Mouse (Mus musculus) granulocyte monocyte progenitor cell, adult 5-6 weeks (primary cell): Measurements from ENCODE around the gene Slc5a10. TPM values are rescaled to one million over a fixed set of nuclear protein-coding genes. Genes with fewer than 3 reads are reported as not detected.

Experiments used
- ATAC-seq: replicated peaks from 2 replicates; pipeline ENCODE4 v1.8.0; 2016; ENCODE audit warnings: mild to moderate bottlenecking, moderate TSS enrichment, inconsistent platforms; ENCODE audit not compliant: poor library complexity, severe bottlenecking
- total RNA-seq, 2 experiments: library from RNA; stranded (forward) in 1 of 2; stranded (reverse) in 1 of 2; fragments of 200-712, 200-1000 nt in 1 of 2; fragments of >200 nt in 1 of 2; fragmentation: Nextera tagmentation in 1 of 2; gene quantifications; 2 replicates each; pipeline ENCODE4 v1.2.3; 2014 to 2017

Slc5a10 gene
- total RNA-seq, 2 experiments from 2014 or later = not detected

DNA sequence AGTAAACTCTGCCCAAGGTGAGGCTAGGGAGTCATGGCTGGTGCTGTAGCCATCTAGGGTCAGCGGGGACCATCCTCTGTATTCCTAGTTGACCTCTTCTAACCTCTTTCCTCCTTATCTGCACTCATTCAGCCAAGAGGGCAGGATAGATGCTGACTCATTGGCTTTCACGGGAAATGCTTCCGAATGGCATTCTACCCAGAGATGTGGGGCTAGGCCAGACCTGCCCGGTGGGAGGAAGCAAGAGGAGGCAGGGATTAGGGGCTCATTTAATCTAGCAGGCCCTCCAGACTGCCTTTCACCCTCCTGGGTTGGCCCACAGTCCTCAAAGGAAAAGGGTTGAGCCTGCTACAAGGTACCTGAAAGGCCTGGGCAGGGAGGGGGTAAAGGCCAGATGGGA, 14.4 kb downstream of the Slc5a10 start:
- ATAC-seq = no peak

DNA sequence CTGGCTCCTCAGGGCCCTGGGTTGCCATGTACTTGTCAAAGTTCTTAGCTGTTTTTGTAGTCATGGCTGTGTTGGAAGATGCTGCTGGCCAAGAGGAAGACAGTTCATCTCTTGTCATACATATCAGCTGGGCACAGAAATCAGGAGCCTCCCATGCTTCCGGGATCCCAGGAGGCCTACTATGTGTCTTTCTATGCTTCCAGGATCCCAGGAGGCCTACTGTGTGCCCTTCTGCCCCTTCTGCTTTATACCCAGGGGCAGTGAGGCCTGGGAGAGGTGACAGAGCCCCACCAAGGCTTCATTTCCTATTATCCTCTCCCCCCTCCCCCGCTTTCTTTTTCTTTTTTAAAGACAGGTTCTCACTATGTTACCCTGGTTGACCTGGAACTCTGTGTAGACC, 15.0 kb downstream of the Slc5a10 start:
- ATAC-seq = no peak

GRCm38 (mm10) chr11:61702494-61702893, 18.1 kb downstream of the Slc5a10 start:
- ATAC-seq = no peak

GRCm38 (mm10) chr11:61701696-61702095, 18.9 kb downstream of the Slc5a10 start:
- ATAC-seq = no peak

- ATAC-seq = no peak
Observed at GRCm38 (mm10) chr11:61699933-61700332, 20.7 kb downstream of the Slc5a10 start.

GRCm38 (mm10) chr11:61699460-61699859, 21.2 kb downstream of the Slc5a10 start:
- ATAC-seq = no peak

- ATAC-seq = no peak
Observed at GRCm38 (mm10) chr11:61698852-61699251, 21.8 kb downstream of the Slc5a10 start.

- no peak for ATAC-seq
Observed at GRCm38 (mm10) chr11:61692996-61693395, 27.6 kb downstream of the Slc5a10 start.

DNA sequence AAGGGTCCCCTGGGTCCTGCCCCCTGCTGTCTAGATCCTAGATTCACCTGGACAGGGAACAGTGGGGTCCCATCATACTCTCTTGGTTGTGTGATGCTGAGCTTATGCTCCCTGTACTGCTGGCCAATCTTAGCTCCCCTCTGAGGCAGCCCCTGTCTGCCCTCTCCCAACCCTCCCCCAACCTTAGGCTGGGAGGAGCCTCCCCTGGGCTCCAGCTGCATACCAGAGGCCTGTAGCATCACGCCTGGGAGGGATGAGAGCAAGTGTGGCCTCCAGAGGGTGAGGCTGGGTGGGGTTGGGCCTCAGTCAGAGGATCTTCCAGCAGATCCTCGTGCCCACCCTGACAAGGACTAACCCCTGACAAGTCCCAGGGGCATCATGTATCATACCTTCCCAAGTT, 33.0 kb downstream of the Slc5a10 start:
- no peak for ATAC-seq

DNA sequence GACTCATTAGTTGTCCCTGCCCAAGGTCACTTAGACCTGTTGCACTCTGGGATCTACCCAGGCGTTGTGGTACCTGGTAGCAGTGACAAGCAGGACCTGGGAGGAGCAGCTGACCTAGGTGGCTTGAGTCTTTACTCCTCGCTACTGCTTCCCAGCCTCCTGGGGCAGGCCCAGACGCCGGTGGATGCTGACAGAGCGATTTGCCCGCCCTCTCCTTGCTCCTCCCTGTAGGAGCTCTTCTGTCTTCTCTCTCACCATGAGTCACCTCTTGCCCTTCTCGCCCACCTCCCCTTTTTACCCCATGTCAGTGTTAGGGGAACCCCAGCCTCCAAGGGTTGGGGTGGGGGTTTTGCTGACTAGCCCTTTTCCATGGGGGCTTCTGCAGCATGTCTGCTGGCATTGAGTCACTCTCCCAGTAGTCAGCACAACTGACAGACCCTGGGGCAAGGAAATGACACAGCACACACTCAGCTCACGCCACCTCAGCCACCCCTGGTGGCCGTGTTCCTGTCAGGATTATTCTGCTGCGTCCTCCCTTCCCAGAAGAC, 33.6 kb downstream of the Slc5a10 start:
- ATAC-seq = no peak

DNA sequence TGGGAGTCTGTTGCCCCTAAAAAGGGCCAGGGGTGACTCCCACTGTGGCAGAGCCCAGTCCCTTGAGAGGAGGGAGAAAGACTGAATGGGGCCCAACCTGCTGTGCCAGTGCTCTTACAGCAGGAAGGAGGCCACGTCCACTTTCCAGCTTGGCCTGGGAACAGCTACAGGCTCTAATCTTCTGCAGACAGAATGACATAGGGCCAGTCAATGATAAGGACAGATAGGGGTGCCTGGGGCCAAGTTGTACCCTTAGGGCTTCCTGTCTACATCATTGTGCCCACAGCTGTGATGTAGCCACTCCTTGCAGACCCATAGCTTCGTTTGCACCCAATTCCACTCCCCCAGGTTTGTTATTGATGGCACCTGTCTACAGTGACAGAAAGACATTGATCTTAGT, 34.5 kb downstream of the Slc5a10 start:
- no peak for ATAC-seq

GRCm38 (mm10) chr11:61685119-61685725, 35.4 kb downstream of the Slc5a10 start:
- ATAC-seq = no peak

DNA sequence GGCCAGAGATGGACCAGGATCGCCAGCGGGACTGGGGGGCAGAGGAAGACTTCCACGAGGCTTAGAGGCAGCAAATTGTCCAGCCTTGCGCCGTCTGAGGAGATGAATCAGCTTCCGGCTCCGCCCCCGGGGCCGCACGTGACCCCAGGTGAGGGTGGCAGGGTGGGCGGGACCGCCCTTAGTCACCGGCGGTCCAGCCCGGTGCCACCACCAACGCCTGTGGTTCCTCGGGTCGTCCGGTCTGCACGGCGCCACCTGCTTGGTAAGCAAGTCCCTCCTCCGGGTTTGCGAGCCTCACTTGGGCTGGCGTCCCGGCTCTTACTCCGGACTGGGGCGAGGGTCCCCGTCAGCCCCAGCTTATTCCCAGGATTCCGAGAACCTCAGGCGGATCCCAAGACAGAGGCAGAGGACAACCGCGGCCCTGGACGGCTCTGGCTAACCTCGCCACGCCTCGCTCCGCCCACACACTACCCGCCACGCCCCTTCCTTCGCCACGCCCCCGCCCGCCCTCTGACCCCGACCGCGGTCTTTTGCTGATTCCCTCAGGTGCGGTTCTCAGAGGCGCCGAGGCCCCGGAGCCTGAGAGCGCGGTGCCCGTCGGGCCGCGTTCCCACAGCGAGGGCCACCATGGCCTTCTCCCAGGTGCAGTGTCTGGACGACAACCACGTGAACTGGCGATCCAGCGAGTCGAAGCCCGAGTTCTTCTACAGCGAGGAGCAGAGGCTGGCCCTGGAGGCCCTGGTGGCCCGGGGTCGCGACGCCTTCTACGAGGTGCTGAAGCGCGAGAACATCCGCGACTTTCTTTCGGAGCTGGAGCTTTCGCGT, 36.5 kb downstream of the Slc5a10 start, which contains the start of gene Fam83g:
Fam83g (plus strand) TSS at position 185 of the 825 bp plus-strand sequence.
- peak; percentile 63 for ATAC-seq

DNA sequence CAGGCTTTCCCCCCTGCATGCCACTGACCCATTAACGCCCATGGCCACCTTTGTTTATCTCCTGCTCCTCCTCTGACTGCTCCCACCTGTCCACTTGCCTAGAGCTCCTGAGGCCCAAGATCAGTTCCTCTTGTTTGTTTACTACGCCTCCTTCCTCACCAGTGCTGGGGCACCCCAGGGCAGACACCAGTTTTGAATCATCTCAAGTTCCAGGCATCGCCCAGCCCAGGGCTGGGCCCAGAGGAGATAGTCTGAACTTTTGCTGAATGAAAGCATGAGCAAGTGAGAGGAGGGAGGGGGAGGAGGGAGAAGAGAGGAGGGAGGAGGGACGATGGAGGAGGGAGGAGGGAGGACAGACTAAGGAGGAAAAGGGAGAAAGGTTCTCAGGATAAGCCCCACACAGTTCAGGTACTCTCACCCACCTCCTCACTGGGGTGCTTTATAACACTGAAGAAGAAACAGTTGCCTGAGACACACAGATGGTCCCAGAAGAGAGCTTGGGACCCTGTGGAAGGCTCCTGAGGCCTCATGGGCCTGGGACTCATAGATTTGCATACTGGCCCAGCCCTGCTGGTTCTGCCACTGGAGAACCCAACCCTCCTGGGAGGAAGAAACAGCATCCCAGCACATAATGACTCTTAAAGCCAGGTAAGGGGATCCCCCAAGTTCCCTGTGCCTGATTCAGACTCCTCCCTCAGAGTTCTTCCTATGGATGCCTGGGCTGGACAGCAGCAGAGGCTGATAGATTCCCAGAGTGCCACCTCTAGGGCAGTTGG, 41.3 kb downstream of the Slc5a10 start:
- no peak for ATAC-seq

- ATAC-seq = no peak
Observed at GRCm38 (mm10) chr11:61677709-61678108, 42.9 kb downstream of the Slc5a10 start.

DNA sequence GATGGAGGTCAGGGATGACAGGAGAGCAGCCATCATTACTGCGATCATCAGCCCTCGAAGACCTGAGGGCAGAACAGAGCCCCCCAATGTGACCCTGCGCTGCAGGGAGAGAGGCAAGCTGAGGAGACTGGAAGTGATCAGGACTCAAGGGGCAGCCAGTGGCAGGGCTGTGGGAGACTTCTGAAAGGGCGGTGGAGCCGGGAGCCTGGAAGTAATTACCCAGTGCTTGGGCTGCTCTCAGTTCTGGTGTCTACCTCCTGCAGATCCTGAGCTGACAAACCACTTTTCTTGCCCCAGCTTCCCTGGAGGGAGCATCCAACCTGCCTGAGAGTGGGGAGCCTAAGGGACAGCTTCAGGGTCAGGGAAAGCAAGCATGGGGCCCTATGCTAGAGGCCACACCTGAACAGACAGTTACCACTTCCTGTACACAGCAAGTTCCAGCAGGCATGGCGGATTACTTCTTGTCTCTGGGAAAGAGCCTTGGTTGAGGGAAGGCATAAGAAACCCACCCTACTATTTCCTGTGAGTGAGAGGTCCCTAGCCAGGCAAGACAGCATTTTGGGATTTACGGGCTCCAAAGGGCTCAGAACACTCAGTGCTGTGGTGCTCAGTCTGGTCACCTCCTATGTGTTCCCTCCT, 44.3 kb downstream of the Slc5a10 start:
- no peak for ATAC-seq

GRCm38 (mm10) chr11:61675332-61675731, 45.3 kb downstream of the Slc5a10 start:
- ATAC-seq = no peak

- ATAC-seq = no peak
Observed at GRCm38 (mm10) chr11:61674839-61675159, 45.8 kb downstream of the Slc5a10 start.

GRCm38 (mm10) chr11:61674151-61674838, 46.3 kb downstream of the Slc5a10 start:
- no peak for ATAC-seq

- no peak for ATAC-seq
Observed at GRCm38 (mm10) chr11:61673686-61674085, 46.9 kb downstream of the Slc5a10 start.
